Mouse (Mus musculus) lung, embryonic 15.5 days (tissue): ENCODE measurements at regions not wholly inside any gene's neighbourhood (a gene's known extent, or its start where the extent isn't known, plus 50 kb on each side); places are given as distances from the start of the nearest gene placed in this dataset.

ENCODE experiments used
- ATAC-seq: fragments of 200-750 bp; cut with Nextera tagmentation; 2 replicates; pipeline ENCODE4 v1.8.0; 2017; ENCODE audit warnings: moderate number of reproducible peaks, borderline replicate concordance; ENCODE audit not compliant: low FRiP score, low TSS enrichment; ENCODE audit errors: extremely low read depth
- H3K27ac ChIP-seq: fragments of 300-500 bp; sonication (generic); 2 replicates; pipeline ENCODE4 v1.5.1; 2015; ENCODE audit warnings: moderate library complexity, mild to moderate bottlenecking, inconsistent platforms
- H3K27me3 ChIP-seq: fragments of 300-500 bp; sonication (generic); 2 replicates; pipeline ENCODE4 v1.6.1; 2015; ENCODE audit warnings: inconsistent platforms
- H3K36me3 ChIP-seq: fragments of 300-500 bp; sonication (generic); 2 replicates; pipeline ENCODE4 v1.6.1; 2015; ENCODE audit warnings: inconsistent platforms
- H3K4me1 ChIP-seq: fragments of 300-500 bp; sonication (generic); 2 replicates; pipeline ENCODE4 v1.6.1; 2015; ENCODE audit warnings: inconsistent platforms
- H3K4me2 ChIP-seq: fragments of 300-500 bp; sonication (generic); 2 replicates; pipeline ENCODE4 v1.6.1; 2015; ENCODE audit warnings: inconsistent platforms, mild to moderate bottlenecking, moderate library complexity
- H3K4me3 ChIP-seq: fragments of 300-500 bp; sonication (generic); 2 replicates; pipeline ENCODE4 v1.5.1; 2015; ENCODE audit warnings: mild to moderate bottlenecking, inconsistent platforms
- H3K9ac ChIP-seq: fragments of 300-500 bp; sonication (generic); 2 replicates; pipeline ENCODE4 v1.6.1; 2015; ENCODE audit warnings: inconsistent platforms
- H3K9me3 ChIP-seq: fragments of 300-500 bp; sonication (generic); 2 replicates; pipeline ENCODE4 v1.6.1; 2016; ENCODE audit warnings: inconsistent platforms
- WGBS: fragments of 180-500 bp; shearing (Covaris S2); methylation state at CpG from one replicate; pipeline ENCODE4 v1.1.7; 2015; 5-methylcytosine and 5-hydroxymethylcytosine counted together

- WGBS: 33% methylated on average over 1 of the region's 1 CpGs
- Histone ChIP-seq H3K27me3 (no peaks in the 10 kb centered on the region), H3K9ac (no peak overlapping the region), H3K4me2 (no peak overlapping the region), H3K27ac (no peak overlapping the region), H3K4me3 (no peak overlapping the region), H3K9me3 (no peaks in the 10 kb centered on the region), H3K4me1 (no peaks in the 10 kb centered on the region), H3K36me3 (no peaks in the 10 kb centered on the region)
- ATAC-seq: no peak
These were observed 61.0 kb upstream of the Gnao1 start for GRCm38 (mm10) chr8:93748720-93749119.

DNA sequence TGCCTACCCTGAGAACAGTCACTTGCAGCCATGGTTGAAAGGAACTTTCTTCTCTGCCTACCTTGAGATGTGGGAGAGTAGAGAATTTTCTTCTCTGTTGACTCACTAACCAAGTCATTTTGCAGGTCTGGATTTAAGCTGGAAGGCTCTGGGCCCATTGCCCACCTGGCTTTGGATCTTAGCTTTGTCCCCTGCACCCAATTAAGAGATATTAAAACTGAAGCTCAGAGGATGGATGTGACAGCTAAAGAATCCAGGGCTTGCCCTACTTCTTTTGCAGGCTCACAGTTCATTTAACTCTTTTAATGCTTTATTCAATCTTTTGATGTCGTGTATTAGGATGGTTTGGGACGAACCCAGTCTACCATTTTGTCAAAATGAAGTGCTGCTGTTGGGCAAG is 58.8 kb upstream of the Gnao1 start:
- Histone ChIP-seq H3K9me3 (no peaks in the 10 kb centered on the region), H3K4me2 (no peak overlapping the region), H3K36me3 (no peaks in the 10 kb centered on the region), H3K4me1 (no peaks in the 10 kb centered on the region), H3K27me3 (no peaks in the 10 kb centered on the region), H3K4me3 (no peak overlapping the region), H3K27ac (no peak overlapping the region), H3K9ac (no peak overlapping the region)
- WGBS: 62% methylated on average over 2 of the region's 2 CpGs
- ATAC-seq: no peak

DNA sequence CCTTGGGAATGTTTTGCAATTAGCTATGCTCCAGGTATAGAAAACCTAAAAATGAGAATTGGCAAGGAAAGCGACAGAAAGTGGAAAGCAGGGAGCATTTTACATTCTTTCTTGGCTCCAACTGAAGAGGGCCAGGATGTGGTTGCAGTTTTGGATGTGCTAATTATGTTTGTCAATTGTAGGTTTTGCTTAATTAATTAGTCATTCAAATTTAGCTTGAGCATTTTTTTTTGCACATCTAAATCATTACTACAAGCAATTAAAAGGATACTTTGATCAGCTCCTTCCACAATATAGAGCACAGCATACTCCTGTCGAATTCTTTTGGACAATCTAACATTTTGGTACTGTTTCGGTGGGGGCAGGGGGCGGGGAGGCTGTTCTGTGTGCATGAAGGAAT is 53.8 kb upstream of the Gnao1 start:
- Histone ChIP-seq H3K4me2 (no peak overlapping the region), H3K9ac (no peak overlapping the region), H3K36me3 (no peaks in the 10 kb centered on the region), H3K4me3 (no peak overlapping the region), H3K4me1 (no peaks in the 10 kb centered on the region), H3K27me3 (no peaks in the 10 kb centered on the region), H3K27ac (no peak overlapping the region), H3K9me3 (no peaks in the 10 kb centered on the region)
- no peak for ATAC-seq
- 87% methylated on average over 4 of the region's 4 CpGs for WGBS
